Mouse (Mus musculus) heart, embryonic 11.5 days (tissue): ENCODE measurements around the gene Mylk. TPM values are rescaled to one million over a fixed set of nuclear protein-coding genes. Genes with fewer than 3 reads are reported as not detected.

Experiments
- ATAC-seq: fragments of 200-750 bp; cut with Nextera tagmentation; replicated peaks from 2 replicates; pipeline ENCODE4 v1.8.0; 2017; ENCODE audit warnings: moderate library complexity; ENCODE audit not compliant: insufficient number of reproducible peaks, low FRiP score, low TSS enrichment
- H3K27ac ChIP-seq: fragments of 300-500 bp; sonication (generic); 2 replicates; pipeline ENCODE4 v1.5.1; 2014; ENCODE audit warnings: mild to moderate bottlenecking, low read depth, low read length
- H3K27me3 ChIP-seq: fragments of 300-500 bp; sonication (generic); 2 replicates; pipeline ENCODE4 v1.6.1; 2014; ENCODE audit warnings: mild to moderate bottlenecking, low read length, mixed read lengths; ENCODE audit not compliant: control insufficient read depth, insufficient read depth
- H3K36me3 ChIP-seq: fragments of 300-500 bp; sonication (generic); 2 replicates; pipeline ENCODE4 v1.6.1; 2014; ENCODE audit warnings: mild to moderate bottlenecking, low read length, moderate library complexity, mixed read lengths; ENCODE audit not compliant: control insufficient read depth, insufficient read depth
- H3K4me1 ChIP-seq: fragments of 300-500 bp; sonication (generic); 2 replicates; pipeline ENCODE4 v1.6.1; 2014; ENCODE audit warnings: low read length; ENCODE audit not compliant: control insufficient read depth, insufficient read depth
- H3K4me2 ChIP-seq: fragments of 300-500 bp; sonication (generic); 2 replicates; pipeline ENCODE4 v1.6.1; 2014; ENCODE audit warnings: mild to moderate bottlenecking, moderate library complexity
- H3K4me3 ChIP-seq: fragments of 300-500 bp; sonication (generic); 2 replicates; pipeline ENCODE4 v1.5.1; 2014; ENCODE audit warnings: low read depth, low read length
- H3K9ac ChIP-seq: fragments of 300-500 bp; sonication (generic); 2 replicates; pipeline ENCODE4 v1.6.1; 2014; ENCODE audit warnings: mild to moderate bottlenecking, low read depth, low read length, moderate library complexity
- H3K9me3 ChIP-seq: fragments of 300-500 bp; sonication (generic); replicated peaks from 2 replicates; pipeline ENCODE4 v1.6.1; 2016; ENCODE audit warnings: low read length; ENCODE audit not compliant: control insufficient read depth
- WGBS: fragments of 180-500 bp; shearing (Covaris S2); extraction: QIAGEN DNeasy Blood & Tissue Kit; methylation state at CpG from one replicate; pipeline ENCODE4 v1.1.7; 2014; ENCODE audit not compliant: insufficient replicate concordance; 5-methylcytosine and 5-hydroxymethylcytosine counted together
- polyA plus RNA-seq: library from polyadenylated mRNA; unstranded; fragments of >200 nt; fragmentation: Nextera tagmentation; extraction: Ambion mirVana; gene quantifications from 2 replicates; pipeline ENCODE4 v1.2.1, GENCODE M21; 2014

Mylk gene
- polyA plus RNA-seq, 1 experiment from 2014 or later = 4.3 TPM

- Histone ChIP-seq H3K4me3 (no peak overlapping the region), H3K27ac (no peak overlapping the region), H3K9ac (no peak overlapping the region), H3K27me3 (no peaks in the 10 kb centered on the region), H3K36me3 (0 out of 2 replicates have a peak, but pooled peaks cover 3% of the 10 kb centered on the region), H3K4me1 (peaks cover 27% of the 10 kb centered on the region), H3K4me2 (no peak overlapping the region), H3K9me3 (no peaks in the 10 kb centered on the region)
- ATAC-seq = no peak
- WGBS = 83% methylated on average over 10 of the region's 10 CpGs
These were observed 208.5 kb downstream of the Mylk start for GRCm38 (mm10) chr16:34953501-34953900.

GRCm38 (mm10) chr16:34957487-34958230, 212.6 kb downstream of the Mylk start:
- Histone ChIP-seq H3K4me3 (no peak overlapping the region), H3K27ac (peak overlapping the region; percentile 97), H3K36me3 (0 out of 2 replicates have a peak, but pooled peaks cover 3% of the 10 kb centered on the region), H3K9me3 (no peaks in the 10 kb centered on the region), H3K9ac (0 out of 2 replicates have a peak overlapping the region, but pooled peaks have one; percentile 30), H3K4me2 (no peak overlapping the region), H3K27me3 (no peaks in the 10 kb centered on the region), H3K4me1 (peaks cover 58% of the 10 kb centered on the region)
- WGBS = 62% methylated on average over 8 of the region's 8 CpGs
- ATAC-seq = no peak

- 10% methylated on average over 9 of the region's 9 CpGs for WGBS
- H3K4me2 ChIP-seq = peak overlapping the region; percentile 34
- peak overlapping the region; percentile 30; the same call in 1 of the 2 replicates for H3K9ac ChIP-seq
- ATAC-seq = peak; percentile 80
- H3K27me3 ChIP-seq = no peaks in the 10 kb centered on the region
- H3K36me3 ChIP-seq = 0 out of 2 replicates have a peak, but pooled peaks cover 3% of the 10 kb centered on the region
- H3K9me3 ChIP-seq = no peaks in the 10 kb centered on the region
- H3K4me3 ChIP-seq = no peak overlapping the region
- H3K4me1 ChIP-seq = peaks cover 49% of the 10 kb centered on the region
- peak overlapping the region; percentile 97 for H3K27ac ChIP-seq
These were observed 213.7 kb downstream of the Mylk start for GRCm38 (mm10) chr16:34958667-34959066.

GRCm38 (mm10) chr16:34959261-34959660, 214.3 kb downstream of the Mylk start:
- no peak for ATAC-seq
- 63% methylated on average over 5 of the region's 5 CpGs for WGBS
- Histone ChIP-seq H3K4me3 (no peak overlapping the region), H3K36me3 (0 out of 2 replicates have a peak, but pooled peaks cover 3% of the 10 kb centered on the region), H3K9ac (no peak overlapping the region), H3K27me3 (0 out of 2 replicates have a peak, but pooled peaks cover 2% of the 10 kb centered on the region), H3K27ac (peak overlapping the region; percentile 97), H3K4me1 (peaks cover 49% of the 10 kb centered on the region), H3K4me2 (no peak overlapping the region; the same call in 1 of the 2 replicates), H3K9me3 (no peaks in the 10 kb centered on the region)

GRCm38 (mm10) chr16:34960243-34960642, 215.2 kb downstream of the Mylk start:
- 0 out of 2 replicates have a peak, but pooled peaks cover 7% of the 10 kb centered on the region for H3K27me3 ChIP-seq
- H3K4me3 ChIP-seq = no peak overlapping the region
- peak overlapping the region; percentile 97 for H3K27ac ChIP-seq
- H3K9me3 ChIP-seq = no peaks in the 10 kb centered on the region
- no peak for ATAC-seq
- no peak overlapping the region for H3K4me2 ChIP-seq
- no peaks in the 10 kb centered on the region for H3K36me3 ChIP-seq
- WGBS = 82% methylated on average over 5 of the region's 5 CpGs
- 0 out of 2 replicates have a peak overlapping the region, but pooled peaks have one; percentile 28 for H3K9ac ChIP-seq
- peaks cover 49% of the 10 kb centered on the region for H3K4me1 ChIP-seq

GRCm38 (mm10) chr16:34960866-34961582, 216.0 kb downstream of the Mylk start:
- no peak overlapping the region for H3K4me3 ChIP-seq
- H3K9ac ChIP-seq = no peak overlapping the region
- no peaks in the 10 kb centered on the region for H3K9me3 ChIP-seq
- H3K36me3 ChIP-seq = no peaks in the 10 kb centered on the region
- 38% methylated on average over 9 of the region's 9 CpGs for WGBS
- no peak overlapping the region for H3K4me2 ChIP-seq
- no peak for ATAC-seq
- no peak overlapping the region for H3K27ac ChIP-seq
- H3K27me3 ChIP-seq = 0 out of 2 replicates have a peak, but pooled peaks cover 7% of the 10 kb centered on the region
- peaks cover 49% of the 10 kb centered on the region for H3K4me1 ChIP-seq

GRCm38 (mm10) chr16:34962322-34962721, 217.3 kb downstream of the Mylk start:
- Histone ChIP-seq H3K4me1 (peaks cover 53% of the 10 kb centered on the region), H3K36me3 (no peaks in the 10 kb centered on the region), H3K27me3 (0 out of 2 replicates have a peak, but pooled peaks cover 7% of the 10 kb centered on the region), H3K9ac (no peak overlapping the region), H3K4me2 (no peak overlapping the region), H3K4me3 (no peak overlapping the region), H3K9me3 (no peaks in the 10 kb centered on the region), H3K27ac (no peak overlapping the region)
- ATAC-seq = no peak
- 77% methylated on average over 4 of the region's 4 CpGs for WGBS

- Histone ChIP-seq H3K4me2 (no peak overlapping the region), H3K4me3 (no peak overlapping the region), H3K9me3 (no peaks in the 10 kb centered on the region), H3K9ac (no peak overlapping the region), H3K27ac (no peak overlapping the region), H3K4me1 (peaks cover 46% of the 10 kb centered on the region), H3K36me3 (no peaks in the 10 kb centered on the region), H3K27me3 (0 out of 2 replicates have a peak, but pooled peaks cover 7% of the 10 kb centered on the region)
- WGBS = 55% methylated on average over 4 of the region's 4 CpGs
- no peak for ATAC-seq
These were observed 218.0 kb downstream of the Mylk start for GRCm38 (mm10) chr16:34963008-34963407.
